Mouse (Mus musculus): ENCODE data around the gene Lrwd1.
A peak's percentile ranks its signal among the peaks of the same experiment; 100 is the strongest.
"Not testable (repeated sequence)": the region's sequence is repeated elsewhere in the genome, so short reads cannot be mapped to it uniquely, and the experiment has no call there.

Gene Lrwd1

GRCm38 (mm10) chr5:136146936-136147335, 11.1 kb upstream of the Lrwd1 start:
- no peak for DNase-seq

- DNase-seq, result no peak
These were observed 8.9 kb upstream of the Lrwd1 start for GRCm38 (mm10) chr5:136144606-136145430.

GRCm38 (mm10) chr5:136143161-136143755, 7.4 kb upstream of the Lrwd1 start:
- DNase-seq, result peak in 1 of 2 experiments; percentile 38

GRCm38 (mm10) chr5:136142746-136143145, 6.9 kb upstream of the Lrwd1 start:
- no peak for DNase-seq

GRCm38 (mm10) chr5:136140057-136140482, 4.2 kb upstream of the Lrwd1 start:
- DNase-seq, result peak; percentile 51 to 65

GRCm38 (mm10) chr5:136139393-136139792, 3.5 kb upstream of the Lrwd1 start:
- no peak for DNase-seq

GRCm38 (mm10) chr5:136137658-136138274, 1.9 kb upstream of the Lrwd1 start:
- DNase-seq, result peak; percentile 43 to 75

- no peak for DNase-seq
These were observed 567 bp upstream of the Lrwd1 start for GRCm38 (mm10) chr5:136136292-136136990.

GRCm38 (mm10) chr5:136122165-136122564, 13.7 kb downstream of the Lrwd1 start:
- no peak for DNase-seq

- no peak for DNase-seq
These were observed 19.1 kb downstream of the Lrwd1 start for GRCm38 (mm10) chr5:136116784-136117112.

- DNase-seq, result peak; percentile 99
These were observed 19.7 kb downstream of the Lrwd1 start, which contains the start of gene Polr2j for GRCm38 (mm10) chr5:136115891-136116783. Polr2j (plus strand) TSS chr5:136116631.

GRCm38 (mm10) chr5:136113546-136113945, 22.3 kb downstream of the Lrwd1 start:
- not testable (repeated sequence) for DNase-seq

GRCm38 (mm10) chr5:136109042-136109441, 26.8 kb downstream of the Lrwd1 start:
- no peak for DNase-seq

- DNase-seq, result no peak
These were observed 27.4 kb downstream of the Lrwd1 start for GRCm38 (mm10) chr5:136108486-136108885.

GRCm38 (mm10) chr5:136104511-136104910, 31.4 kb downstream of the Lrwd1 start:
- peak in 1 of 2 experiments; percentile 47 for DNase-seq

- DNase-seq, result peak; percentile 83 to 88
These were observed 33.6 kb downstream of the Lrwd1 start for GRCm38 (mm10) chr5:136102099-136102820.

GRCm38 (mm10) chr5:136098536-136098935, 37.3 kb downstream of the Lrwd1 start:
- DNase-seq, result no peak

GRCm38 (mm10) chr5:136095089-136095488, 40.8 kb downstream of the Lrwd1 start:
- no peak for DNase-seq

- DNase-seq, result no peak
These were observed 41.4 kb downstream of the Lrwd1 start for GRCm38 (mm10) chr5:136094249-136095010.

- DNase-seq, result no peak
These were observed 43.9 kb downstream of the Lrwd1 start for GRCm38 (mm10) chr5:136091927-136092326.

Data from cerebellum, postnatal 25 days (tissue).